Mouse (Mus musculus): ENCODE measurements at regions not wholly inside any gene's neighbourhood (a gene's known extent, or its start where the extent isn't known, plus 50 kb on each side); places are given as distances from the start of the nearest gene placed in this dataset.

GRCm38 (mm10) chr11:8068873-8069272 is 595.5 kb downstream of the Tns3 start:
- TF ChIP-seq POLR2A (IDR thresholded peaks at IDR 0.05; ENCODE audit: insufficient read length, low read depth) (no peak), MYOD1 (IDR thresholded peaks at IDR 0.05; ENCODE audit: control insufficient read depth in 1 of 3, insufficient read length in 2 of 3, low read depth in 2 of 3) (no peak), MAX (IDR thresholded peaks at IDR 0.05; ENCODE audit: low read depth) (no peak), TCF12 (IDR thresholded peaks at IDR 0.05; ENCODE audit: insufficient read depth, poor library complexity, severe bottlenecking) (no peak)

Data from myocyte (in vitro differentiated cells).